ENCODE assay signal across 31 mouse cellular contexts in the genomic region with DNA sequence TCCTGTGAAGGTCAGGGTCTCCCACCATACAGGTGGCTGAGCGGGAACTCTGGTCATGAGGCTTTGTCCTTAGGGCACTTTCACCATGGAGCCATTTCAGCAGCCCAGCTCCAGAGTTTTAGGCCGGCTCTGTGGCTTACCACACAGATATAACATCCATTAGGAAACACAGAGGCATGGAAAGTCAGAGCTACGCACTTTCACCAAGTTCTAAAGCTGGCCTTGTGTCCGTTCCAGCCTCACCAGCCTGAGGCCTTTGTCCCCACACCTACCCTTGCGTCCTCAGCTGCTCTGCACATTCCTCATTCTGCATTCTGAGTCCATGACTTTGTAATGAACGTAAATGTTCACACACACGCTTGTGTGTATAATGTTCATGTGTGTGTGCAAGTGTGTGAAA. TPM values are rescaled to one million over a fixed set of nuclear protein-coding genes. Genes with fewer than 3 reads are reported as not detected.
A peak's percentile ranks its signal among the peaks of the same experiment; 100 is the strongest.
DNase-seq lines count a peak whose midpoint lies in the region; ATAC-seq and TF ChIP-seq lines count a peak whose summit lies in the region.
"Had no signal": no experiment of that assay in that cellular context is flagged by ENCODE, and none has a peak within 500 bp of the region (broad histone marks: within the 10 kb centered on the region; RNA-seq: fewer than 3 reads in every experiment).

No protein-coding gene starts in this region.

- H3K27ac ChIP-seq in kidney, adult 2 months (ENCODE audit: insufficient read depth, low read depth, low read length) = peak overlapping the region; percentile 68
- peak overlapping the region; percentile 66; the same call in 1 of the 2 replicates for H3K27ac ChIP-seq in kidney, postnatal 0 days
- no peak overlapping the region for H3K27ac ChIP-seq in CH12.LX (ENCODE audit: insufficient read depth, low read depth)
- peak overlapping the region; percentile 53; the same call in 1 of the 2 replicates for H3K27ac ChIP-seq in liver, embryonic 15.5 days (replicated peaks)
- H3K27ac ChIP-seq in hindbrain, embryonic 11.5 days (ENCODE audit: low read depth, low read length) = no peak overlapping the region
- H3K27ac ChIP-seq: embryonic facial prominence, embryonic 13.5 days; forebrain, embryonic 12.5 days; forebrain, embryonic 15.5 days; heart, adult 2 months; hindbrain, embryonic 13.5 days had no signal

- in situ Hi-C loops in CH12.LX (cut with MboI; ENCODE audit: low pct_ligation_motif_present, low pct_unique_long_range_greater_than_20kb, low sequenced_read_pairs) = no loop called here

- TF ChIP-seq RAD21 in CH12.LX (IDR thresholded peaks at IDR 0.05; ENCODE audit: low read depth, low read length) = no peak

- H3K36me3 ChIP-seq in kidney, adult 2 months (ENCODE audit: control insufficient read depth, insufficient read depth, low read length) = peaks cover 18% of the 10 kb centered on the region
- H3K36me3 ChIP-seq in kidney, postnatal 0 days (ENCODE audit: insufficient read depth, low read length) = peaks cover 49% of the 10 kb centered on the region
- H3K36me3 ChIP-seq in CH12.LX (replicated peaks in 1 of 2; ENCODE audit: control insufficient read depth in 1 of 2, insufficient read depth in 1 of 2, low read length in 1 of 2) = peaks cover 70 to 90% of the 10 kb centered on the region in 2 experiments
- H3K36me3 ChIP-seq in liver, embryonic 15.5 days (replicated peaks) = peaks cover 73% of the 10 kb centered on the region
- peaks cover 7% of the 10 kb centered on the region for H3K36me3 ChIP-seq in hindbrain, embryonic 11.5 days (ENCODE audit: control insufficient read depth, insufficient read depth, low read length)

- H3K4me2 ChIP-seq in kidney, postnatal 0 days (ENCODE audit: low read length) = no peak overlapping the region
- H3K4me2 ChIP-seq in CH12.LX (ENCODE audit: insufficient read depth, low read depth, poor library complexity, severe bottlenecking) = no peak overlapping the region
- H3K4me2 ChIP-seq in liver, embryonic 15.5 days = no peak overlapping the region
- no peak overlapping the region for H3K4me2 ChIP-seq in hindbrain, embryonic 11.5 days (replicated peaks; ENCODE audit: low read depth, low read length)
- H3K4me2 ChIP-seq: embryonic facial prominence, embryonic 13.5 days; forebrain, embryonic 12.5 days; forebrain, embryonic 15.5 days; heart, embryonic 11.5 days; hindbrain, embryonic 13.5 days had no signal

- H3K9me3 ChIP-seq in kidney, postnatal 0 days (replicated peaks; ENCODE audit: low read length) = no peaks in the 10 kb centered on the region
- H3K9me3 ChIP-seq in CH12.LX (replicated peaks; ENCODE audit: low read length) = no peaks in the 10 kb centered on the region
- H3K9me3 ChIP-seq in liver, embryonic 15.5 days (replicated peaks) = no peaks in the 10 kb centered on the region
- H3K9me3 ChIP-seq in hindbrain, embryonic 11.5 days (ENCODE audit: control insufficient read depth, low read length) = no peaks in the 10 kb centered on the region
- H3K9me3 ChIP-seq: embryonic facial prominence, embryonic 13.5 days; forebrain, embryonic 12.5 days; forebrain, embryonic 15.5 days; G1E; hindbrain, embryonic 13.5 days had no signal

- WGBS in kidney, adult 2 months = 61% methylated on average over 7 of the region's 7 CpGs
- 82% methylated on average over 7 of the region's 7 CpGs for WGBS in kidney, postnatal 0 days
- 83% methylated on average over 7 of the region's 7 CpGs for WGBS in liver, embryonic 15.5 days (ENCODE audit: insufficient replicate concordance)
- WGBS in hindbrain, embryonic 11.5 days = 96% methylated on average over 7 of the region's 7 CpGs

- dilution Hi-C loops in CH12.LX (cut with MboI; ENCODE audit: extremely low pct_ligation_motif_present, extremely low pct_unique_long_range_greater_than_20kb, low sequenced_read_pairs) = no loop called here

- TF ChIP-seq CTCF in kidney, adult 2 months (conservative IDR thresholded peaks at IDR 0.05; ENCODE audit: insufficient read depth, insufficient read length, low read depth, low read length) = no peak
- TF ChIP-seq CTCF in kidney, postnatal 0 days (IDR thresholded peaks at IDR 0.05; ENCODE audit: low read depth) = no peak
- no peak for TF ChIP-seq CTCF in CH12.LX (conservative IDR thresholded peaks at IDR 0.05 in 1 of 2, IDR thresholded peaks at IDR 0.05 in 1 of 2; ENCODE audit: low read depth in 2 of 2, low read length in 2 of 2)

- peaks cover 28% of the 10 kb centered on the region for H3K79me2 ChIP-seq in CH12.LX (replicated peaks; ENCODE audit: control insufficient read depth, extremely low read depth, insufficient read depth, poor library complexity, severe bottlenecking)

- H3K4me1 ChIP-seq in kidney, adult 2 months (ENCODE audit: control insufficient read depth, insufficient read depth, low read length) = peaks cover 21% of the 10 kb centered on the region
- 0 out of 2 replicates have a peak, but pooled peaks cover 3% of the 10 kb centered on the region for H3K4me1 ChIP-seq in kidney, postnatal 0 days (replicated peaks; ENCODE audit: insufficient read depth, low read length)
- peaks cover 7 to 13% of the 10 kb centered on the region in 2 experiments for H3K4me1 ChIP-seq in CH12.LX (ENCODE audit: control insufficient read depth in 1 of 2, insufficient read depth in 2 of 2)
- peaks cover 19% of the 10 kb centered on the region for H3K4me1 ChIP-seq in liver, embryonic 15.5 days (replicated peaks)
- no peaks in the 10 kb centered on the region for H3K4me1 ChIP-seq in hindbrain, embryonic 11.5 days (replicated peaks; ENCODE audit: control insufficient read depth, insufficient read depth, low read length)
- H3K4me1 ChIP-seq: embryonic facial prominence, embryonic 13.5 days; forebrain, embryonic 12.5 days; forebrain, embryonic 15.5 days; hindbrain, embryonic 13.5 days had no signal

- DNase-seq in kidney, adult 2 months = peak; percentile 38
- DNase-seq in kidney, adult 9 months = no peak
- DNase-seq in kidney, postnatal 0 days (ENCODE audit: low spot score) = no peak
- DNase-seq in kidney, adult 8-10 months = no peak
- DNase-seq in CH12.LX (ENCODE audit: extremely low read depth) = no peak
- no peak for DNase-seq in hindbrain, embryonic 11.5 days (ENCODE audit: low spot score)
- no peak for DNase-seq in heart, adult 8-10 months (ENCODE audit: low spot score)
- DNase-seq: adrenal gland, adult 2 months; cerebellum, adult 11 months; cerebellum, adult 2 months; cerebellum, adult 9-11 months; cerebellum, postnatal 25 days; gastrocnemius, postnatal 10 days; gastrocnemius, postnatal 36 days; heart, adult 2 months had no signal

- H3K4me3 ChIP-seq in kidney, adult 2 months (ENCODE audit: insufficient read depth, low read depth, low read length) = no peak overlapping the region
- no peak overlapping the region for H3K4me3 ChIP-seq in kidney, postnatal 0 days (replicated peaks; ENCODE audit: low read depth, low read length)
- H3K4me3 ChIP-seq in CH12.LX (replicated peaks in 1 of 3; ENCODE audit: low read depth in 2 of 3, low read length in 2 of 3, poor library complexity in 1 of 3) = no peak overlapping the region
- no peak overlapping the region for H3K4me3 ChIP-seq in liver, embryonic 15.5 days (replicated peaks)
- no peak overlapping the region for H3K4me3 ChIP-seq in hindbrain, embryonic 11.5 days (ENCODE audit: low read depth, low read length)
- H3K4me3 ChIP-seq: embryonic facial prominence, embryonic 13.5 days; erythroblast, embryonic 14.5 days; forebrain, embryonic 12.5 days; forebrain, embryonic 15.5 days; heart, adult 2 months; hindbrain, embryonic 13.5 days had no signal

- no peak for TF ChIP-seq EP300 in CH12.LX (IDR thresholded peaks at IDR 0.05; ENCODE audit: low read length)

- H3K27me3 ChIP-seq in kidney, adult 2 months (replicated peaks; ENCODE audit: control insufficient read depth, insufficient read depth, low read length) = no peaks in the 10 kb centered on the region
- H3K27me3 ChIP-seq in kidney, postnatal 0 days (ENCODE audit: insufficient read depth, low read length) = no peaks in the 10 kb centered on the region
- no peaks in the 10 kb centered on the region for H3K27me3 ChIP-seq in CH12.LX (replicated peaks)
- H3K27me3 ChIP-seq in liver, embryonic 15.5 days = no peaks in the 10 kb centered on the region
- no peaks in the 10 kb centered on the region for H3K27me3 ChIP-seq in hindbrain, embryonic 11.5 days (ENCODE audit: control insufficient read depth, insufficient read depth, low read length)
- H3K27me3 ChIP-seq: embryonic facial prominence, embryonic 13.5 days; forebrain, embryonic 12.5 days; forebrain, embryonic 15.5 days; hindbrain, embryonic 13.5 days; Patski had no signal

- no peak for TF ChIP-seq POLR2A in kidney, adult 2 months (IDR thresholded peaks at IDR 0.05; ENCODE audit: low read depth, low read length)
- peak; percentile 4; the same call in 1 of the 2 replicates for TF ChIP-seq POLR2A in CH12.LX (IDR thresholded peaks at IDR 0.05; ENCODE audit: low read depth, low read length)

- H3K9ac ChIP-seq in kidney, postnatal 0 days (ENCODE audit: low read depth, low read length) = no peak overlapping the region
- H3K9ac ChIP-seq in CH12.LX (ENCODE audit: insufficient read depth, low read depth) = no peak overlapping the region
- H3K9ac ChIP-seq in liver, embryonic 15.5 days = no peak overlapping the region
- H3K9ac ChIP-seq in hindbrain, embryonic 11.5 days (ENCODE audit: low read depth, low read length) = no peak overlapping the region
- H3K9ac ChIP-seq: embryonic facial prominence, embryonic 13.5 days; forebrain, embryonic 12.5 days; forebrain, embryonic 15.5 days; hindbrain, embryonic 13.5 days had no signal

- no peak for ATAC-seq in kidney, postnatal 0 days (replicated peaks; ENCODE audit: low FRiP score, low read depth)
- ATAC-seq in liver, embryonic 15.5 days (ENCODE audit: insufficient read depth) = no peak
- no peak for ATAC-seq in hindbrain, embryonic 11.5 days (ENCODE audit: low FRiP score)
- ATAC-seq: forebrain, embryonic 15.5 days; hindbrain, embryonic 16.5 days; Patski had no signal

RNA-seq across cellular contexts. Expression of a gene that starts 1.1 kb away (rescaled TPM):
- 147 and 174 TPM in 2 replicates for polyA plus RNA-seq in kidney, adult 2 months (2012; rRNA removed)
- polyA plus RNA-seq in kidney, postnatal 0 days (2015; fragmentation: Nextera tagmentation; extraction: Ambion mirVana) = 36.1 and 36.2 TPM in 2 replicates
- 31.8 and 34.1 TPM in 2 replicates for total RNA-seq in CH12.LX (2012; rRNA removed)
- 37.9 and 41.8 TPM in 2 replicates for total RNA-seq in CH12.LX (2014; rRNA removed)
- 52.4 and 59.2 TPM in 2 replicates for polyA plus RNA-seq in CH12.LX (2012; ENCODE audit: insufficient read length, low read depth)
- polyA plus RNA-seq in liver, embryonic 15.5 days (2015; fragmentation: Nextera tagmentation; extraction: Ambion mirVana) = 41.2 and 51.2 TPM in 2 replicates
- 11.2 and 13.6 TPM in 2 replicates for polyA plus RNA-seq in hindbrain, embryonic 11.5 days (2014; fragmentation: Nextera tagmentation; extraction: Ambion mirVana)
- total RNA-seq in heart, adult 8-10 months (2022) = 1 to 10 TPM; 5.5 to 6.0 (median 5.8) TPM

RNA-seq across cellular contexts. Expression of a gene that starts 7.9 kb away (rescaled TPM):
- polyA plus RNA-seq in kidney, adult 2 months (2012; rRNA removed) = 88.3 and 89.2 TPM in 2 replicates
- polyA plus RNA-seq in kidney, postnatal 0 days (2015; fragmentation: Nextera tagmentation; extraction: Ambion mirVana) = 87.4 and 90.6 TPM in 2 replicates
- total RNA-seq in CH12.LX (2012; rRNA removed) (41.7 and 45.2 TPM in 2 replicates), CH12.LX (2014; rRNA removed) (72.1 and 73.7 TPM in 2 replicates)
- 136 and 138 TPM in 2 replicates for polyA plus RNA-seq in CH12.LX (2012; ENCODE audit: insufficient read length, low read depth)
- 48.3 and 49.6 TPM in 2 replicates for polyA plus RNA-seq in liver, embryonic 15.5 days (2015; fragmentation: Nextera tagmentation; extraction: Ambion mirVana)
- 77.3 and 79.9 TPM in 2 replicates for polyA plus RNA-seq in hindbrain, embryonic 11.5 days (2014; fragmentation: Nextera tagmentation; extraction: Ambion mirVana)
- total RNA-seq in heart, adult 8-10 months (2022) = 10 to 100 TPM; 23.3 to 27.1 (median 25.7) TPM

RNA-seq across cellular contexts. Expression of a gene that starts 15.8 kb away (rescaled TPM):
- polyA plus RNA-seq in kidney, adult 2 months (2012; rRNA removed) = 28.4 and 30.4 TPM in 2 replicates
- polyA plus RNA-seq in kidney, postnatal 0 days (2015; fragmentation: Nextera tagmentation; extraction: Ambion mirVana) = 31.1 and 31.3 TPM in 2 replicates
- total RNA-seq in CH12.LX (2012; rRNA removed) (10.2 and 11.1 TPM in 2 replicates), CH12.LX (2014; rRNA removed) (4.8 and 5.1 TPM in 2 replicates)
- polyA plus RNA-seq in CH12.LX (2012; ENCODE audit: insufficient read length, low read depth) = 22.0 and 25.8 TPM in 2 replicates
- polyA plus RNA-seq in liver, embryonic 15.5 days (2015; fragmentation: Nextera tagmentation; extraction: Ambion mirVana) = 7.0 and 8.3 TPM in 2 replicates
- 25.9 and 27.6 TPM in 2 replicates for polyA plus RNA-seq in hindbrain, embryonic 11.5 days (2014; fragmentation: Nextera tagmentation; extraction: Ambion mirVana)
- 10 to 100 TPM; 16.4 to 28.8 (median 21.7) TPM for total RNA-seq in heart, adult 8-10 months (2022)

RNA-seq across cellular contexts. Expression of a gene that starts 35.8 kb away (rescaled TPM):
- polyA plus RNA-seq in kidney, adult 2 months (2012; rRNA removed) = not detected in 2 replicates
- polyA plus RNA-seq in kidney, postnatal 0 days (2015; fragmentation: Nextera tagmentation; extraction: Ambion mirVana) = 0.11 TPM in 1 of 2 replicates, not detected in the other
- total RNA-seq in CH12.LX (2012; rRNA removed) = not detected in 2 replicates
- not detected in 2 replicates for total RNA-seq in CH12.LX (2014; rRNA removed)
- 0.41 and 0.46 TPM in 2 replicates for polyA plus RNA-seq in CH12.LX (2012; ENCODE audit: insufficient read length, low read depth)
- polyA plus RNA-seq in liver, embryonic 15.5 days (2015; fragmentation: Nextera tagmentation; extraction: Ambion mirVana) = not detected in 2 replicates
- 2.3 and 3.0 TPM in 2 replicates for polyA plus RNA-seq in hindbrain, embryonic 11.5 days (2014; fragmentation: Nextera tagmentation; extraction: Ambion mirVana)
- not detected for total RNA-seq in heart, adult 8-10 months (2022)
- total RNA-seq: adrenal gland, adult 2 months; adrenal gland, postnatal 14 days; common myeloid progenitor, adult 5-6 weeks; G1E; gastrocnemius, adult 18-20 months; gastrocnemius, postnatal 10 days; gastrocnemius, postnatal 36 days; granulocyte monocyte progenitor cell, adult 5-6 weeks; heart, adult 2 months; heart, postnatal 25 days; hematopoietic stem cell, adult 5-6 weeks had no signal
- polyA plus RNA-seq: adrenal gland, adult 2 months; erythroblast, embryonic 14.5 days; G1E; heart, adult 2 months; Patski had no signal

RNA-seq across cellular contexts. Expression of a gene that starts 52.0 kb away (rescaled TPM):
- 72.5 and 93.3 TPM in 2 replicates for polyA plus RNA-seq in kidney, adult 2 months (2012; rRNA removed)
- polyA plus RNA-seq in kidney, postnatal 0 days (2015; fragmentation: Nextera tagmentation; extraction: Ambion mirVana) = 74.9 and 79.4 TPM in 2 replicates
- 49.9 and 53.8 TPM in 2 replicates for total RNA-seq in CH12.LX (2012; rRNA removed)
- 37.5 and 41.4 TPM in 2 replicates for total RNA-seq in CH12.LX (2014; rRNA removed)
- polyA plus RNA-seq in CH12.LX (2012; ENCODE audit: insufficient read length, low read depth) = 28.5 and 33.3 TPM in 2 replicates
- polyA plus RNA-seq in liver, embryonic 15.5 days (2015; fragmentation: Nextera tagmentation; extraction: Ambion mirVana) = 24.7 and 27.7 TPM in 2 replicates
- 53.1 and 53.5 TPM in 2 replicates for polyA plus RNA-seq in hindbrain, embryonic 11.5 days (2014; fragmentation: Nextera tagmentation; extraction: Ambion mirVana)
- 10 to 100 TPM in 1 of 4 experiments, 1 to 10 TPM in 3; 7.8 to 10.1 (median 8.2) TPM for total RNA-seq in heart, adult 8-10 months (2022)

Comparison
In these comparisons a context has a peak if more than half of its experiments do, and no peak if none do; other contexts are left out.
1. H3K27ac ChIP-seq: peak in kidney, adult 2 months (single experiment), kidney, postnatal 0 days (single experiment) and liver, embryonic 15.5 days (single experiment); none in CH12.LX (single experiment) and hindbrain, embryonic 11.5 days (single experiment).